Mouse (Mus musculus): ENCODE measurements around the gene Optn.

DNA sequence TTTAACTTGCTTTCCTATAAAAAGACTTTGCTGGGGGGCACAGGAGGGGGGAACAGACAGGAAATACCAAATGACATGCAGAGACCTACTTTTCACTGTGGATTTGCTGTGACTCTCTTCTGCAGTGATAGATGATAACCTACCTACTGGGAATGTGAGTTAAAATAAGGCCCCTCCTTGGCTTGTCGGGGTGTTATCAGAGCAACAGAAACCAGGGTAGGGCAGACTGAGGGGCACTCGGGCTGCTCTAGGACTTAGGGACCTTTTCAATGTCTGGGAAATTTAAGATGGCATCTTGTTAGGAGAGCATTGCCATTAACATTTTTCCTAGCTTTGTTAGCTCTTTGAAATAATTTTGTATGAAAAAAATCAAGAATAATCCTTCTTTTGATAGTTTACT, 40.6 kb downstream of the Optn start:
- no peak for TF ChIP-seq CTCF (conservative IDR thresholded peaks at IDR 0.05; ENCODE audit: insufficient read depth, insufficient read length, low read depth, low read length)
- TF ChIP-seq POLR2A (IDR thresholded peaks at IDR 0.05; ENCODE audit: low read depth, low read length) = no peak
